Mouse (Mus musculus): ENCODE data around the gene Plxdc1. TPM values are rescaled to one million over a fixed set of nuclear protein-coding genes. Genes with fewer than 3 reads are reported as not detected.

The Plxdc1 gene
- total RNA-seq, 2 experiments from 2014 or later = 7.1 to 7.6 TPM

- peak in 1 of 2 experiments; percentile 22 for DNase-seq (ENCODE audit: low spot score in 2 of 2)
These were observed 32.0 kb upstream of the Plxdc1 start for GRCm38 (mm10) chr11:98018222-98018621.

- no peak for DNase-seq (ENCODE audit: low spot score in 2 of 2)
These were observed 30.6 kb upstream of the Plxdc1 start for GRCm38 (mm10) chr11:98016824-98017223.

GRCm38 (mm10) chr11:98016177-98016576 lies 29.9 kb upstream of the Plxdc1 start:
- DNase-seq (ENCODE audit: low spot score in 2 of 2) = no peak

- no peak for DNase-seq (ENCODE audit: low spot score in 2 of 2)
These were observed 26.6 kb upstream of the Plxdc1 start for GRCm38 (mm10) chr11:98012831-98013230.

GRCm38 (mm10) chr11:98011716-98012115 lies 25.5 kb upstream of the Plxdc1 start:
- peak in 1 of 2 experiments; percentile 18 for DNase-seq (ENCODE audit: low spot score in 2 of 2)

- DNase-seq (ENCODE audit: low spot score in 2 of 2) = no peak
These were observed 21.8 kb upstream of the Plxdc1 start for GRCm38 (mm10) chr11:98008087-98008486.

- peak in 1 of 2 experiments; percentile 59 for DNase-seq (ENCODE audit: low spot score in 2 of 2)
These were observed 19.4 kb upstream of the Plxdc1 start for GRCm38 (mm10) chr11:98005686-98006085.

GRCm38 (mm10) chr11:98005076-98005475 lies 18.8 kb upstream of the Plxdc1 start:
- DNase-seq (ENCODE audit: low spot score in 2 of 2) = peak in 1 of 2 experiments; percentile 32

- no peak for DNase-seq (ENCODE audit: low spot score in 2 of 2)
These were observed 17.9 kb upstream of the Plxdc1 start for GRCm38 (mm10) chr11:98004161-98004560.

- no peak for DNase-seq (ENCODE audit: low spot score in 2 of 2)
These were observed 17.0 kb upstream of the Plxdc1 start for GRCm38 (mm10) chr11:98003171-98003671.

- peak; percentile 75 to 85 for DNase-seq (ENCODE audit: low spot score in 2 of 2)
These were observed 16.4 kb upstream of the Plxdc1 start for GRCm38 (mm10) chr11:98002627-98003026.

- no peak for DNase-seq (ENCODE audit: low spot score in 2 of 2)
These were observed 15.7 kb upstream of the Plxdc1 start for GRCm38 (mm10) chr11:98001986-98002385.

- no peak for DNase-seq (ENCODE audit: low spot score in 2 of 2)
These were observed 15.1 kb upstream of the Plxdc1 start for GRCm38 (mm10) chr11:98001351-98001824.

GRCm38 (mm10) chr11:98000378-98001140 lies 14.3 kb upstream of the Plxdc1 start:
- DNase-seq (ENCODE audit: low spot score in 2 of 2) = no peak

GRCm38 (mm10) chr11:97999748-98000147 lies 13.5 kb upstream of the Plxdc1 start:
- DNase-seq (ENCODE audit: low spot score in 2 of 2) = no peak

- DNase-seq (ENCODE audit: low spot score in 2 of 2) = no peak
These were observed 12.8 kb upstream of the Plxdc1 start for GRCm38 (mm10) chr11:97998898-97999608.

- DNase-seq (ENCODE audit: low spot score in 2 of 2) = no peak
These were observed 12.0 kb upstream of the Plxdc1 start for GRCm38 (mm10) chr11:97998074-97998793.

- DNase-seq (ENCODE audit: low spot score in 2 of 2) = no peak
These were observed 11.2 kb upstream of the Plxdc1 start for GRCm38 (mm10) chr11:97997387-97997960.

- DNase-seq (ENCODE audit: low spot score in 2 of 2) = no peak
These were observed 10.4 kb upstream of the Plxdc1 start for GRCm38 (mm10) chr11:97996691-97997090.

GRCm38 (mm10) chr11:97995564-97996288 lies 9.5 kb upstream of the Plxdc1 start, which contains the start of gene Arl5c:
Gene Arl5c (minus strand): TSS chr11:97996181.
- DNase-seq (ENCODE audit: low spot score in 2 of 2) = no peak
